Mouse (Mus musculus) liver, postnatal 0 days (tissue): ENCODE data around the gene Nosip.

Experiments
- CTCF ChIP-seq: sonication (generic); IDR thresholded peaks from 2 replicates; pipeline ENCODE4 v1.5.1; 2016; ENCODE audit warnings: antibody characterized with exemption, low read depth
- EP300 ChIP-seq: IDR thresholded peaks from 2 replicates; pipeline ENCODE4 v1.6.1; 2016; ENCODE audit warnings: antibody characterized with exemption, low read depth, mild to moderate bottlenecking

DNA sequence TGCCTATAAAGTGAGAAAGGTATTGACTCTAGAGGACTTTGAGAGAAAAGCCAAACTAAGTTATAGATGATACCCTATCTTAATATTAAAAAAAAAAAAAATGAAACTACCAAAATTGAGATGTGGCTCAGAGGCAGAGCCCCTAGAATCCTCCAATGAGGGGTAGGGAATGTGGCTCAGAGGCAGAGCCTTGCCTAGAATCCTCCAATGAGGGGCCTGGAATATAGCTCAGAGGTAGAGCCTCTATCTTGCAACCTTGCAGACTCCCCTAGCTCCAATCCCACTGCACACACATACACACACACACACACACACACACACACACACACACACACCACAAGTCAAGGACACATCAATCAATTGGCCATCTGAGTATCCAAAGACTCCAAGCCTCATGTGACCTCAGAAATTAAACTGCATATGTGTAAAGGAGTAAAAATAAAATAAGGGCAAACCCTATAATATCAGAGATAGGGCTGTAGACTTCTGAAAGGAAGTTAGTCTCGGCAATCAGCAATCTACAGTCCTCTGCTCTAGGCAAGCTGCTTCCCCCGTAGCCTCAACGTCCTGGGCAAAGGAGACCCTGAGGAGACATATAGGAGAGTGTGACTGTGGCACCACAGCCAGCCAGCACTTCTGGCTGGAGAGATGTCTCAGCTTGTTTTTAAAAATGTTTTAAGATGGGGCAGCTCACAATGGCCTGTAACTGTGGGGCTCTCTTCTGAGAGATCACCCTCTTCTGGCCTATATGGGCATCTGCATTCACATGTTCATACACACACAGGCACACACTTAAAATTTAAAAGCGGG, 5.2 kb downstream of the Nosip start:
- TF ChIP-seq CTCF, result no peak
- TF ChIP-seq EP300, result no peak
